Mouse (Mus musculus) limb, embryonic 10.5 days (tissue): ENCODE data around the gene Cpped1. TPM values are rescaled to one million over a fixed set of nuclear protein-coding genes. Genes with fewer than 3 reads are reported as not detected.
A peak's percentile ranks its signal among the peaks of the same experiment; 100 is the strongest.

ENCODE experiments used
- DNase-seq: peaks from one replicate; pipeline ENCODE4 v3.0.0-alpha.2; 2017; ENCODE audit warnings: low spot score
- H3K27ac ChIP-seq: fragments of 300-500 bp; sonication (generic); 2 replicates; pipeline ENCODE4 v1.5.1; 2016; ENCODE audit warnings: mild to moderate bottlenecking
- H3K27me3 ChIP-seq: fragments of 300-500 bp; sonication (generic); 2 replicates; pipeline ENCODE4 v1.6.1; 2016; ENCODE audit warnings: low read depth, mild to moderate bottlenecking; ENCODE audit not compliant: poor library complexity, severe bottlenecking
- H3K36me3 ChIP-seq: fragments of 300-500 bp; sonication (generic); 2 replicates; pipeline ENCODE4 v1.6.1; 2016; ENCODE audit warnings: mild to moderate bottlenecking, moderate library complexity
- H3K4me1 ChIP-seq: fragments of 300-500 bp; sonication (generic); 2 replicates; pipeline ENCODE4 v1.6.1; 2016
- H3K4me3 ChIP-seq: fragments of 300-500 bp; sonication (generic); 2 replicates; pipeline ENCODE4 v1.5.1; 2016; ENCODE audit warnings: mild to moderate bottlenecking, moderate library complexity
- H3K9me3 ChIP-seq: fragments of 300-500 bp; sonication (generic); replicated peaks from 2 replicates; pipeline ENCODE4 v1.6.1; 2016; ENCODE audit warnings: mild to moderate bottlenecking
- WGBS: fragments of 180-500 bp; shearing (Covaris S2); methylation state at CpG from one replicate; pipeline ENCODE4 v1.1.7; 2016; 5-methylcytosine and 5-hydroxymethylcytosine counted together
- polyA plus RNA-seq: library from polyadenylated mRNA; unstranded; fragments of >200 nt; fragmentation: Nextera tagmentation; extraction: Ambion mirVana; gene quantifications from 2 replicates; pipeline ENCODE4 v1.2.1, GENCODE M21; 2016

Cpped1 gene
- polyA plus RNA-seq, result 12.2 and 13.9 TPM in 2 replicates

GRCm38 (mm10) chr16:11909035-11909591 is at the start of gene Cpped1:
TSS of gene Cpped1 (minus strand) at chr16:11909445.
- no peaks in the 10 kb centered on the region for H3K9me3 ChIP-seq
- H3K4me3 ChIP-seq, result peak within 1 kb of the TSS; percentile 69
- H3K27ac ChIP-seq, result peak within 1 kb of the TSS; percentile 91
- peak; percentile 90 for DNase-seq
- WGBS, result 0% methylated on average over 32 of the region's 32 CpGs
- H3K27me3 ChIP-seq, result no peaks in the 10 kb centered on the region
- no peaks in the 10 kb centered on the region for H3K36me3 ChIP-seq
- peaks cover 12% of the 10 kb centered on the region for H3K4me1 ChIP-seq

GRCm38 (mm10) chr16:11940477-11940876 is 31.2 kb upstream of the Cpped1 start:
- Histone ChIP-seq H3K27ac (no peak overlapping the region), H3K27me3 (no peaks in the 10 kb centered on the region), H3K9me3 (no peaks in the 10 kb centered on the region), H3K36me3 (no peaks in the 10 kb centered on the region), H3K4me1 (no peaks in the 10 kb centered on the region), H3K4me3 (no peak overlapping the region)
- DNase-seq, result no peak

- H3K9me3 ChIP-seq, result no peaks in the 10 kb centered on the region
- no peak overlapping the region for H3K4me3 ChIP-seq
- H3K36me3 ChIP-seq, result no peaks in the 10 kb centered on the region
- no peak for DNase-seq
- WGBS, result 86% methylated on average over 3 of the region's 3 CpGs
- H3K27me3 ChIP-seq, result no peaks in the 10 kb centered on the region
- H3K4me1 ChIP-seq, result peaks cover 12% of the 10 kb centered on the region
- H3K27ac ChIP-seq, result no peak overlapping the region
These were observed 1.6 kb upstream of the Cpped1 start for GRCm38 (mm10) chr16:11910801-11911200.

GRCm38 (mm10) chr16:11909817-11910216 is 572 bp upstream of the Cpped1 start:
- H3K4me3 ChIP-seq, result no peak overlapping the region

GRCm38 (mm10) chr16:11908461-11909014 is 707 bp downstream of the Cpped1 start:
- Histone ChIP-seq H3K4me1 (peaks cover 12% of the 10 kb centered on the region), H3K4me3 (peak overlapping the region; percentile 69), H3K9me3 (no peaks in the 10 kb centered on the region), H3K36me3 (no peaks in the 10 kb centered on the region), H3K27me3 (no peaks in the 10 kb centered on the region), H3K27ac (peak overlapping the region; percentile 91)
- DNase-seq, result no peak
- WGBS, result 24% methylated on average over 11 of the region's 11 CpGs

More at GRCm38 (mm10) chr16:11909817-11910216, 572 bp upstream of the Cpped1 start:
- no peak overlapping the region for H3K27ac ChIP-seq
- H3K27me3 ChIP-seq, result no peaks in the 10 kb centered on the region
- no peak for DNase-seq
- WGBS, result 88% methylated on average over 3 of the region's 3 CpGs
- H3K36me3 ChIP-seq, result no peaks in the 10 kb centered on the region
- H3K4me1 ChIP-seq, result peaks cover 12% of the 10 kb centered on the region
- H3K9me3 ChIP-seq, result no peaks in the 10 kb centered on the region

- DNase-seq, result no peak
- H3K36me3 ChIP-seq, result no peaks in the 10 kb centered on the region
- no peak overlapping the region for H3K27ac ChIP-seq
- H3K27me3 ChIP-seq, result no peaks in the 10 kb centered on the region
- H3K9me3 ChIP-seq, result no peaks in the 10 kb centered on the region
- no peak overlapping the region for H3K4me3 ChIP-seq
- H3K4me1 ChIP-seq, result peaks cover 12% of the 10 kb centered on the region
- 90% methylated on average over 4 of the region's 4 CpGs for WGBS
These were observed 1.4 kb downstream of the Cpped1 start for GRCm38 (mm10) chr16:11907816-11908215.

- no peak overlapping the region for H3K27ac ChIP-seq
- peaks cover 12% of the 10 kb centered on the region for H3K4me1 ChIP-seq
- no peaks in the 10 kb centered on the region for H3K9me3 ChIP-seq
- no peaks in the 10 kb centered on the region for H3K27me3 ChIP-seq
- no peak overlapping the region for H3K4me3 ChIP-seq
- no peaks in the 10 kb centered on the region for H3K36me3 ChIP-seq
- no peak for DNase-seq
- 82% methylated on average over 1 of the region's 1 CpGs for WGBS
These were observed 2.3 kb downstream of the Cpped1 start for GRCm38 (mm10) chr16:11906906-11907305.

- Histone ChIP-seq H3K36me3 (no peaks in the 10 kb centered on the region), H3K4me3 (no peak overlapping the region), H3K4me1 (peaks cover 12% of the 10 kb centered on the region), H3K9me3 (no peaks in the 10 kb centered on the region), H3K27ac (no peak overlapping the region), H3K27me3 (no peaks in the 10 kb centered on the region)
- WGBS, result 91% methylated on average over 4 of the region's 4 CpGs
- DNase-seq, result no peak
These were observed 4.0 kb downstream of the Cpped1 start for GRCm38 (mm10) chr16:11905216-11905615.

GRCm38 (mm10) chr16:11902007-11902406 is 7.2 kb downstream of the Cpped1 start:
- no peaks in the 10 kb centered on the region for H3K27me3 ChIP-seq
- H3K4me3 ChIP-seq, result no peak overlapping the region
- H3K9me3 ChIP-seq, result no peaks in the 10 kb centered on the region
- DNase-seq, result no peak
- H3K4me1 ChIP-seq, result no peaks in the 10 kb centered on the region
- H3K36me3 ChIP-seq, result no peaks in the 10 kb centered on the region
- 87% methylated on average over 7 of the region's 7 CpGs for WGBS
- no peak overlapping the region for H3K27ac ChIP-seq

- no peaks in the 10 kb centered on the region for H3K27me3 ChIP-seq
- no peak overlapping the region for H3K27ac ChIP-seq
- H3K4me3 ChIP-seq, result no peak overlapping the region
- 0 out of 2 replicates have a peak, but pooled peaks cover 3% of the 10 kb centered on the region for H3K4me1 ChIP-seq
- H3K9me3 ChIP-seq, result no peaks in the 10 kb centered on the region
- 90% methylated on average over 6 of the region's 6 CpGs for WGBS
- H3K36me3 ChIP-seq, result no peaks in the 10 kb centered on the region
- no peak for DNase-seq
These were observed 8.9 kb downstream of the Cpped1 start for GRCm38 (mm10) chr16:11900341-11900740.

GRCm38 (mm10) chr16:11896411-11896810 is 12.8 kb downstream of the Cpped1 start:
- WGBS, result 81% methylated on average over 5 of the region's 5 CpGs
- H3K27ac ChIP-seq, result no peak overlapping the region
- no peak for DNase-seq
- no peaks in the 10 kb centered on the region for H3K36me3 ChIP-seq
- H3K4me3 ChIP-seq, result no peak overlapping the region
- H3K27me3 ChIP-seq, result no peaks in the 10 kb centered on the region
- no peaks in the 10 kb centered on the region for H3K9me3 ChIP-seq
- 0 out of 2 replicates have a peak, but pooled peaks cover 3% of the 10 kb centered on the region for H3K4me1 ChIP-seq

- no peak for DNase-seq
- 0 out of 2 replicates have a peak, but pooled peaks cover 3% of the 10 kb centered on the region for H3K4me1 ChIP-seq
- no peaks in the 10 kb centered on the region for H3K27me3 ChIP-seq
- no peak overlapping the region for H3K4me3 ChIP-seq
- H3K27ac ChIP-seq, result no peak overlapping the region
- no peaks in the 10 kb centered on the region for H3K9me3 ChIP-seq
- no peaks in the 10 kb centered on the region for H3K36me3 ChIP-seq
- 94% methylated on average over 3 of the region's 3 CpGs for WGBS
These were observed 14.4 kb downstream of the Cpped1 start for GRCm38 (mm10) chr16:11894877-11895276.

- H3K27me3 ChIP-seq, result no peaks in the 10 kb centered on the region
- no peak for DNase-seq
- peaks cover 5% of the 10 kb centered on the region; the same call in 1 of the 2 replicates for H3K36me3 ChIP-seq
- 63% methylated on average over 3 of the region's 3 CpGs for WGBS
- H3K4me1 ChIP-seq, result no peaks in the 10 kb centered on the region
- H3K27ac ChIP-seq, result no peak overlapping the region
- H3K4me3 ChIP-seq, result no peak overlapping the region
- H3K9me3 ChIP-seq, result no peaks in the 10 kb centered on the region
These were observed 19.1 kb downstream of the Cpped1 start for GRCm38 (mm10) chr16:11890186-11890585.
